Mouse (Mus musculus): ENCODE measurements at regions not wholly inside any gene's neighbourhood (a gene's known extent, or its start where the extent isn't known, plus 50 kb on each side); places are given as distances from the start of the nearest gene placed in this dataset.
A peak's percentile ranks its signal among the peaks of the same experiment; 100 is the strongest.

DNA sequence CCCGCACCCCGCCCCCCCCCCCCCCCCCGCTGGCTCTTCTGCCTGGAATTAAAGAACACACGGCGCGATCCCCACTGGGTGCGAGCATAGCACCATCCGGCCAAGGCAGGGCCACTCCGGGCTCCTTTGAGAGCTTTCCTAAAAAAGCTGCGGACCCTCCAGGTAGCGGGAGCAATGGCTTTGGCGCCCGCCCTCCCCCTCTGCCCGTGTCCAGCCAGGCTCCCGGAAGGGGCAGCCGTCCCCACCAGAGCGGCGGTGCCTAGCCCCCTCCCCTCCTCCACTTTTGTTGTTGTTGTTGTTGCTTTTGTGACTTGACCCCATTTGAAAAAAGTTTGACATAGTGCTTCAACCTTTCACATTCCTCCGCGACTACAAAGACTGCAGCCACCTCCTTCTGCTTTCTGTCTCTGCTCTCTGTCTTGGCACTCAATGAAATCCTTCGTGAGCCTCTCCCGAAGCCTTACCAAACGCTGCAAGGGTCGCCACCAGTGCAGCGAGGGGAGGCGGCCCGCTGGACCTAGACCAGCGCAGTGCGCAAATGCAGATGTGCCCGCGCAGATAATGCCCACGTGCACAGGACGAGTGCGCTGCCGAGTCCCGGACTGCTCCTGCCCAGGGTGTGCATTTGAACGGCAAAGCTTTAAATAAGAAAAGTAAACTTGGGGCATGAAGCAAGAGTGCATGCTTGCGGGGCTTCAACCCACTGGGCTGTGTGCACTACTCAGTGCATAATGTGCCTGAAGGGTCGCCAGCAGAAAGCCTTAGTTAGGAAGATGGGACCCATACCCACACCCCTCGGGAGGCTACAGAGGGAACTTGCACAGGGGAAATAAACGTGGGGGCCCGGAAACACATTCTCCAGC is 179.0 kb upstream of the Xlr start:
- WGBS, result 18% methylated on average over 39 of the region's 42 CpGs
- peaks cover 12% of the 10 kb centered on the region; the same call in 1 of the 2 replicates for H3K27me3 ChIP-seq (replicated peaks)
- H3K27ac ChIP-seq, result no peak overlapping the region
- H3K4me2 ChIP-seq (replicated peaks), result peak overlapping the region; percentile 71
- no peaks in the 10 kb centered on the region for H3K4me1 ChIP-seq
- no peaks in the 10 kb centered on the region for H3K9me3 ChIP-seq
- no peaks in the 10 kb centered on the region for H3K36me3 ChIP-seq
- H3K9ac ChIP-seq, result no peak overlapping the region
- peak overlapping the region; percentile 30 for H3K4me3 ChIP-seq
- ATAC-seq (ENCODE audit: low FRiP score, low read depth), result peak; percentile 61

DNA sequence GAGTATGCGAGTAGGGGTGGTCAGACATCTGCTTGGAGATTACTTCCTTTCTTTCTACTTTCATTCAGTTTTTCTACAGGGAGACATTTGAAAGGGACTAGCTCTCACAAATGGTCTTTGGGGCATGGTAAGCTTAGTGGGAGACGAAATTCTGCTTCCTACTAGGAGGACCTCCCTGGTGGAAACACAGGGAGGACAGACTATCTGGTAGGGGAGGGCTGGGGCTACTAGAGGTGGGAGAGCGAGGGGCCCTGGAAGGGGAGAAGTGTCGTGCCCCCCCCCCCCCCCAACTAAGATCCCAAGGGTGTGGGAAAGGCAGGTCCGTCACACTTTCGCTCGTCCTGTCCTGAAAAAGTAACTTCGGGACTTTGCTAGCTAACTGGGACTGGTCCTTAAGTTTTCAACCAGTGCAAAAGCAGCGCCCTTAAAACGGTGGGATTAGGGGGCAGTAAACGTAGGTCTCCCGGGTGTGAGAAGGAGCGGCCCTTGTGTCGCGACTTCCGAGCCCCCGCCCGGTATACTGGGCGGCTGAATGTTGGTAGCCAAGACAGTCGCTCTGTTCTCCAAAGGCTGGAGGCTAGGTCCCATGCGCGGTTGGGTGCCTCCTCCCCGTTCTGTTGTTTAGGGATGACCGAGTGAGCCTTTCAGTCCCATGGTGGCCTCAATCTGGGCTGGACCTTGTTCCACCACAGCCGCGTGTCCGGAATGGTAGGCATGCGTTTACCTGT is 178.2 kb upstream of the Xlr start:
- Histone ChIP-seq H3K27me3 (replicated peaks) (peaks cover 12% of the 10 kb centered on the region; the same call in 1 of the 2 replicates), H3K36me3 (no peaks in the 10 kb centered on the region), H3K4me2 (replicated peaks) (peak overlapping the region; percentile 71), H3K9me3 (no peaks in the 10 kb centered on the region), H3K4me1 (no peaks in the 10 kb centered on the region), H3K9ac (no peak overlapping the region), H3K27ac (no peak overlapping the region), H3K4me3 (peak overlapping the region; percentile 30)
- ATAC-seq (ENCODE audit: low FRiP score, low read depth), result peak; percentile 52
- WGBS, result 15% methylated on average over 28 of the region's 28 CpGs

DNA sequence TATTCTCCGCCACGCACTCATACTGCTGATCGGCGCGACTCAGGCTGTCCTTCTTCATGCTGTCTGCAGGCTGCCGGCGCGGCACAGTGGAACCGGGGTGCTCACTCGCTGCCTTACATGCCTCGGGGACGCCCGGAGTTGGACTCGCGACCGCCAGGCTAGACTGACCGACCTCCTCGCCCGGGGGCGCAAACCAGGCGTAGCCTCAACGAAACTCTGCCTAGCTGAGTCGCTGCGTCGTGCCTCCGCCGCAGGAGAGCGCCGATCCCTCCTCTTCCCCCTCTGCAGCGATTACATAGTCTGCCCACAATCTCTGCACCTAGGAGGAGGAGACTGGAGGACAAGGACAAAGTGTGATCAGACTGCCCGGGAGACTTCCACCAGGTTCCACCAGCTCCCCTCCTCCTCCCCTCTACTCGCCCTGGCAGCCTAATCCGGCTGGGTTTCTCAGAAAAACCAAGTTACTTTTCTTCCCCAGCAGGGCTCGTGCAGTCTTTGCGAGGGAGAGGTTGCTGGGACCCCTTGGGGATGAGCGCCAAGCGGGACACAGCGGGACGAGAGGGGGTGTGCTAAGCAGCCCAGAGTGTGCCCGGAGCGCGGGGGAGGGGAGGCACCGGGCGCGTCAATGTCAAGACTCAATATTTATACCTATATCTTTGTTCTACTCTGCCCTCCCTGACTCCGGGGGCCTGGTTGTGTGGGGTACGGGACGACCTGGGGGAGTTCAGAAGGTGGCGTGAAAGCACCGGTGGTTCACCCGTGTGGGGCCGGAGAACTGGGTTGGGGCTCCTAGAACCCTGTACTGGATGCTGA is 177.4 kb upstream of the Xlr start:
- no peaks in the 10 kb centered on the region for H3K36me3 ChIP-seq
- H3K27ac ChIP-seq, result no peak overlapping the region
- peak overlapping the region; percentile 30 for H3K4me3 ChIP-seq
- H3K27me3 ChIP-seq (replicated peaks), result peaks cover 12% of the 10 kb centered on the region; the same call in 1 of the 2 replicates
- peak overlapping the region; percentile 71 for H3K4me2 ChIP-seq (replicated peaks)
- 20% methylated on average over 51 of the region's 52 CpGs for WGBS
- no peaks in the 10 kb centered on the region for H3K4me1 ChIP-seq
- no peak overlapping the region for H3K9ac ChIP-seq
- no peaks in the 10 kb centered on the region for H3K9me3 ChIP-seq
- peak; percentile 79 for ATAC-seq (ENCODE audit: low FRiP score, low read depth)

Measured in neural tube, embryonic 12.5 days (tissue).